Mouse (Mus musculus) limb, embryonic 14.5 days (tissue): Measurements from ENCODE around the gene Timp4. TPM values are rescaled to one million over a fixed set of nuclear protein-coding genes. Genes with fewer than 3 reads are reported as not detected.

ENCODE experiments used
- ATAC-seq: fragments of 200-750 bp; cut with Nextera tagmentation; 2 replicates; pipeline ENCODE4 v1.8.0; 2017; ENCODE audit warnings: low read depth, moderate number of reproducible peaks, moderate TSS enrichment; ENCODE audit not compliant: low FRiP score
- DNase-seq: peaks from one replicate; pipeline ENCODE4 v3.0.0-alpha.2; 2015; ENCODE audit warnings: low spot score
- H3K27ac ChIP-seq: fragments of 300-500 bp; sonication (generic); replicated peaks from 2 replicates; pipeline ENCODE4 v1.5.1; 2014; ENCODE audit warnings: low read depth, mild to moderate bottlenecking, low read length, moderate library complexity, mixed read lengths
- H3K27me3 ChIP-seq: fragments of 300-500 bp; sonication (generic); 2 replicates; pipeline ENCODE4 v1.6.1; 2014; ENCODE audit warnings: low read length, mixed read lengths; ENCODE audit not compliant: control insufficient read depth, insufficient read depth
- H3K36me3 ChIP-seq: fragments of 300-500 bp; sonication (generic); 2 replicates; pipeline ENCODE4 v1.6.1; 2014; ENCODE audit warnings: mild to moderate bottlenecking, low read length, moderate library complexity, mixed read lengths; ENCODE audit not compliant: control insufficient read depth, insufficient read depth
- H3K4me1 ChIP-seq: fragments of 300-500 bp; sonication (generic); 2 replicates; pipeline ENCODE4 v1.6.1; 2014; ENCODE audit warnings: antibody characterized with exemption, low read length, mixed read lengths; ENCODE audit not compliant: control insufficient read depth, insufficient read depth
- H3K4me2 ChIP-seq: fragments of 300-500 bp; sonication (generic); replicated peaks from 2 replicates; pipeline ENCODE4 v1.6.1; 2014; ENCODE audit warnings: low read depth, mild to moderate bottlenecking, low read length, moderate library complexity; ENCODE audit not compliant: severe bottlenecking
- H3K4me3 ChIP-seq: fragments of 300-500 bp; sonication (generic); replicated peaks from 2 replicates; pipeline ENCODE4 v1.5.1; 2014; ENCODE audit warnings: low read length
- H3K9ac ChIP-seq: fragments of 300-500 bp; sonication (generic); 2 replicates; pipeline ENCODE4 v1.6.1; 2014; ENCODE audit warnings: mild to moderate bottlenecking, low read depth, low read length, moderate library complexity; ENCODE audit not compliant: severe bottlenecking
- H3K9me3 ChIP-seq: fragments of 300-500 bp; sonication (generic); 2 replicates; pipeline ENCODE4 v1.6.1; 2016; ENCODE audit warnings: low read length; ENCODE audit not compliant: control insufficient read depth
- POLR2A ChIP-seq: fragments of 200-500 bp; IDR thresholded peaks from 2 replicates; pipeline ENCODE4 v1.8.0; 2012; ENCODE audit warnings: inconsistent platforms, mild to moderate bottlenecking, moderate library complexity, borderline replicate concordance; ENCODE audit not compliant: insufficient read depth, insufficient read length; ENCODE audit errors: extremely low read depth
- WGBS: fragments of 180-500 bp; shearing (Covaris S2); extraction: QIAGEN DNeasy Blood & Tissue Kit; methylation state at CpG from one replicate; pipeline ENCODE4 v1.1.7; 2014; 5-methylcytosine and 5-hydroxymethylcytosine counted together
- polyA plus RNA-seq, 2 experiments: library from polyadenylated mRNA; depleted of rRNA in 1 of 2; stranded (reverse) in 1 of 2; unstranded in 1 of 2; fragments of >200 nt; fragmentation: Nextera tagmentation in 1 of 2; extraction: Ambion mirVana in 1 of 2; gene quantifications; 2 replicates each; pipeline versions ENCODE4 v1.2.1 to v1.2.3; 2012 to 2014

The Timp4 gene
- polyA plus RNA-seq, 2 experiments: 0.28 to 0.49 TPM

DNA sequence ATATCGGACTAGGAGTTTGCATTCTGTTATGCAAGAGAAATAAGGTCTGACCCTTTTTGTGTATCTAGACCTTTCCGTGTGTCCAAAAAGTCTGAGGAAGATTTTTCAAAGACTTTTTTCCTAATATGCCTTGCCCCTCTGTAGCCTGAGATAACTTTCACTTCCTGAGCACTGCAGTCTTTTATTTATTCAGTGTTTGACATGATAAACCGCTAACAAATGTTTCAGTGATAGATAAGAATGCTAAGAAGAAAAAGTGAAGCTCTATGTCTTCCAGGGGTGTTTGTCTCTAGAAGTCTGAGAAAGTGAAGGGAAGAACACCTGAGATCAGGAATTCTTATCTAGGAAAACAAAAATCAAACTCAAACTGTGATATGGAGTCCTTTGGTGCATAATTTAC lies 51.3 kb downstream of the Timp4 start:
- H3K4me3 ChIP-seq: no peak overlapping the region
- H3K36me3 ChIP-seq: no peaks in the 10 kb centered on the region
- no peaks in the 10 kb centered on the region for H3K27me3 ChIP-seq
- H3K9ac ChIP-seq: no peak overlapping the region
- TF ChIP-seq POLR2A: no peak
- no peaks in the 10 kb centered on the region for H3K4me1 ChIP-seq
- ATAC-seq: no peak
- 84% methylated on average over 3 of the region's 3 CpGs for WGBS
- no peak for DNase-seq
- H3K4me2 ChIP-seq: no peak overlapping the region
- H3K27ac ChIP-seq: no peak overlapping the region
- no peaks in the 10 kb centered on the region for H3K9me3 ChIP-seq

Other genes with a start within 250 kb of the Timp4 start
- gene Tamm41, start 214.3 kb downstream of the Timp4 start, polyA plus RNA-seq (2012; rRNA removed): 38.7 and 39.8 TPM in 2 replicates
- 60.8 and 70.8 TPM in 2 replicates for gene Tamm41, start 214.3 kb downstream of the Timp4 start, polyA plus RNA-seq (2014; fragmentation: Nextera tagmentation; extraction: Ambion mirVana)
- gene Syn2, start 117.3 kb downstream of the Timp4 start, polyA plus RNA-seq (2012; rRNA removed): 1.6 TPM in 2 replicates
- gene Syn2, start 117.3 kb downstream of the Timp4 start, polyA plus RNA-seq (2014; fragmentation: Nextera tagmentation; extraction: Ambion mirVana): 0.91 and 1.2 TPM in 2 replicates
- gene Gm17482, start 24.9 kb downstream of the Timp4 start, polyA plus RNA-seq (2012; rRNA removed): not detected in 2 replicates
- not detected in 2 replicates for gene Gm17482, start 24.9 kb downstream of the Timp4 start, polyA plus RNA-seq (2014; fragmentation: Nextera tagmentation; extraction: Ambion mirVana)
- 0.91 and 2.1 TPM in 2 replicates for gene Pparg, start 108.7 kb upstream of the Timp4 start, polyA plus RNA-seq (2012; rRNA removed)
- 1.7 and 2.3 TPM in 2 replicates for gene Pparg, start 108.7 kb upstream of the Timp4 start, polyA plus RNA-seq (2014; fragmentation: Nextera tagmentation; extraction: Ambion mirVana)